Mouse (Mus musculus) CH12.LX (cell line): ENCODE data around the gene Serp2. TPM values are rescaled to one million over a fixed set of nuclear protein-coding genes. Genes with fewer than 3 reads are reported as not detected.

Experiments used
- DNase-seq: peaks from one replicate; pipeline ENCODE4 v3.0.0-alpha.2; 2013; ENCODE audit errors: extremely low read depth
- H3K27ac ChIP-seq: 2 replicates; pipeline ENCODE4 v1.5.1; 2012; ENCODE audit warnings: low read depth, mild to moderate bottlenecking, control low read depth, moderate library complexity; ENCODE audit not compliant: insufficient read depth
- H3K27me3 ChIP-seq: replicated peaks from 2 replicates; pipeline ENCODE3; 2012; ENCODE audit warnings: inconsistent platforms
- H3K36me3 ChIP-seq, 2 experiments: replicated peaks in 1 of 2; 2 replicates each; pipeline versions ENCODE3 to v1.6.1; 2012; ENCODE audit warnings: inconsistent platforms in 1 of 2, low read length in 1 of 2, mild to moderate bottlenecking in 1 of 2, mixed read lengths in 1 of 2, moderate library complexity in 1 of 2; ENCODE audit not compliant: control insufficient read depth in 1 of 2, insufficient read depth in 1 of 2
- H3K4me1 ChIP-seq, 2 experiments: 2 replicates each; pipeline ENCODE4 v1.6.1; 2012; ENCODE audit warnings: inconsistent platforms in 1 of 2, moderate library complexity in 1 of 2; ENCODE audit not compliant: insufficient read depth in 2 of 2, control insufficient read depth in 1 of 2
- H3K4me2 ChIP-seq: 2 replicates; pipeline ENCODE4 v1.6.1; 2012; ENCODE audit warnings: low read depth, mild to moderate bottlenecking, control low read depth; ENCODE audit not compliant: poor library complexity, insufficient read depth, severe bottlenecking
- H3K4me3 ChIP-seq, 3 experiments: fragments of 150-350 bp in 1 of 3; sonication (generic) in 1 of 3; replicated peaks in 1 of 3; 2 replicates each; pipeline versions ENCODE3 to v1.5.1; 2011 to 2012; ENCODE audit warnings: low read depth in 2 of 3, low read length in 2 of 3, mild to moderate bottlenecking in 2 of 3, moderate library complexity in 2 of 3, control low read depth in 1 of 3, improper control_type of control experiment in 1 of 3, inconsistent platforms in 1 of 3, mixed read lengths in 1 of 3; ENCODE audit not compliant: poor library complexity in 1 of 3
- H3K79me2 ChIP-seq: replicated peaks from 2 replicates; pipeline ENCODE4 v1.6.1; 2012; ENCODE audit warnings: mild to moderate bottlenecking, moderate library complexity; ENCODE audit not compliant: control insufficient read depth, poor library complexity, insufficient read depth, severe bottlenecking; ENCODE audit errors: extremely low read depth
- H3K9ac ChIP-seq: 2 replicates; pipeline ENCODE4 v1.6.1; 2012; ENCODE audit warnings: low read depth, mild to moderate bottlenecking, control low read depth, moderate library complexity; ENCODE audit not compliant: insufficient read depth
- H3K9me3 ChIP-seq: replicated peaks from 2 replicates; pipeline ENCODE3; 2012; ENCODE audit warnings: low read length, inconsistent platforms, mixed read lengths
- CHD1 ChIP-seq: IDR thresholded peaks from 2 replicates; pipeline ENCODE4 v1.6.1; 2012; ENCODE audit warnings: low read depth, low read length, improper control_type of control experiment, inconsistent platforms
- CHD2 ChIP-seq: IDR thresholded peaks from 2 replicates; pipeline ENCODE4 v1.6.1; 2011; ENCODE audit warnings: low read length, improper control_type of control experiment
- CTCF ChIP-seq, 2 experiments: IDR thresholded peaks in 1 of 2; conservative IDR thresholded peaks in 1 of 2; 2 replicates each; pipeline ENCODE4 v1.5.1; 2011 to 2012; ENCODE audit warnings: low read depth in 2 of 2, low read length in 2 of 2, improper control_type of control experiment in 1 of 2, inconsistent platforms in 1 of 2, mild to moderate bottlenecking in 1 of 2, moderate library complexity in 1 of 2
- E2F4 ChIP-seq: IDR thresholded peaks from 2 replicates; pipeline ENCODE4 v1.6.1; 2011; ENCODE audit warnings: low read depth, low read length, improper control_type of control experiment; ENCODE audit not compliant: insufficient replicate concordance
- ELF1 ChIP-seq: IDR thresholded peaks from 2 replicates; pipeline ENCODE4 v1.6.1; 2014; ENCODE audit warnings: low read depth, mild to moderate bottlenecking, inconsistent platforms, low read length, improper control_type of control experiment
- EP300 ChIP-seq: IDR thresholded peaks from 2 replicates; pipeline ENCODE4 v1.6.1; 2011; ENCODE audit warnings: low read length, improper control_type of control experiment
- GABPA ChIP-seq: IDR thresholded peaks from 2 replicates; pipeline ENCODE4 v1.6.1; 2012; ENCODE audit warnings: low read depth, low read length, improper control_type of control experiment, inconsistent platforms; ENCODE audit not compliant: insufficient replicate concordance
- IRF4 ChIP-seq: IDR thresholded peaks from 2 replicates; pipeline ENCODE4 v1.6.1; 2014; ENCODE audit warnings: low read depth, mild to moderate bottlenecking, inconsistent platforms, low read length, improper control_type of control experiment
- MAFK ChIP-seq: IDR thresholded peaks from 2 replicates; pipeline ENCODE4 v1.6.1; 2011; ENCODE audit warnings: low read length, improper control_type of control experiment; ENCODE audit not compliant: insufficient replicate concordance
- MAX ChIP-seq: IDR thresholded peaks from 2 replicates; pipeline ENCODE4 v1.6.1; 2011; ENCODE audit warnings: low read length, improper control_type of control experiment
- MYC ChIP-seq: IDR thresholded peaks from 2 replicates; pipeline ENCODE4 v1.6.1; 2011; ENCODE audit warnings: low read depth, mild to moderate bottlenecking, improper control_type of control experiment, low read length
- NELFE ChIP-seq: IDR thresholded peaks from 2 replicates; pipeline ENCODE4 v1.6.1; 2011; ENCODE audit warnings: low read depth, low read length, improper control_type of control experiment
- POLR2A ChIP-seq: IDR thresholded peaks from 2 replicates; pipeline ENCODE4 v1.6.1; 2011; ENCODE audit warnings: low read depth, mild to moderate bottlenecking, improper control_type of control experiment, low read length
- POLR2AphosphoS2 ChIP-seq: IDR thresholded peaks from 2 replicates; pipeline ENCODE4 v1.6.1; 2011; ENCODE audit warnings: low read depth, low read length, improper control_type of control experiment
- SIN3A ChIP-seq: IDR thresholded peaks from 2 replicates; pipeline ENCODE4 v1.6.1; 2012; ENCODE audit warnings: low read length, improper control_type of control experiment, inconsistent platforms
- TBP ChIP-seq: conservative IDR thresholded peaks from 2 replicates; pipeline ENCODE4 v1.6.1; 2011; ENCODE audit warnings: low read depth, low read length, improper control_type of control experiment
- TCF12 ChIP-seq: IDR thresholded peaks from 2 replicates; pipeline ENCODE4 v1.6.1; 2014; ENCODE audit warnings: low read depth, mild to moderate bottlenecking, inconsistent platforms, low read length, improper control_type of control experiment
- UBTF ChIP-seq: IDR thresholded peaks from 2 replicates; pipeline ENCODE4 v1.6.1; 2012; ENCODE audit warnings: low read depth, mild to moderate bottlenecking, inconsistent platforms, low read length, improper control_type of control experiment, moderate library complexity
- USF1 ChIP-seq: IDR thresholded peaks from 2 replicates; pipeline ENCODE4 v1.6.1; 2014; ENCODE audit warnings: low read depth, mild to moderate bottlenecking, inconsistent platforms, low read length, improper control_type of control experiment
- ZC3H11A ChIP-seq: IDR thresholded peaks from 2 replicates; pipeline ENCODE4 v1.6.1; 2012; ENCODE audit warnings: low read depth, mild to moderate bottlenecking, inconsistent platforms, low read length, improper control_type of control experiment
- ZKSCAN1 ChIP-seq: IDR thresholded peaks from 2 replicates; pipeline ENCODE4 v1.6.1; 2012; ENCODE audit warnings: low read depth, inconsistent platforms, low read length, improper control_type of control experiment, borderline replicate concordance
- ZMIZ1 ChIP-seq: IDR thresholded peaks from 2 replicates; pipeline ENCODE4 v1.6.1; 2012; ENCODE audit warnings: low read depth, mild to moderate bottlenecking, inconsistent platforms, low read length, improper control_type of control experiment
- dilution Hi-C: fragments of 300-500 bp; cut with MboI; formaldehyde crosslinking; loops from 2 replicates; pipeline ENCODE4 v1.14.3; 2020; ENCODE audit warnings: low sequenced_read_pairs; ENCODE audit not compliant: extremely low pct_unique_long_range_greater_than_20kb, extremely low pct_ligation_motif_present
- in situ Hi-C: fragments of 300-500 bp; cut with MboI; formaldehyde crosslinking; loops from 3 replicates; pipeline ENCODE4 v1.14.3; 2019; ENCODE audit warnings: low sequenced_read_pairs, low pct_ligation_motif_present, low pct_unique_long_range_greater_than_20kb, mixed read lengths
- polyA plus RNA-seq: library from polyadenylated mRNA; unstranded; fragments of >175 nt; gene quantifications from 2 replicates; pipeline ENCODE4 v1.2.1, GENCODE M21; 2012; ENCODE audit warnings: low read depth; ENCODE audit not compliant: insufficient read length
- total RNA-seq, 2 experiments: library from RNA; depleted of rRNA; stranded (reverse); fragments of 300-350 nt in 1 of 2; fragments of >200 nt in 1 of 2; gene quantifications; 2 replicates each; pipeline ENCODE4 v1.2.3; 2012 to 2014

The Serp2 gene
- total and polyA plus RNA-seq, 3 experiments: not detected

DNA sequence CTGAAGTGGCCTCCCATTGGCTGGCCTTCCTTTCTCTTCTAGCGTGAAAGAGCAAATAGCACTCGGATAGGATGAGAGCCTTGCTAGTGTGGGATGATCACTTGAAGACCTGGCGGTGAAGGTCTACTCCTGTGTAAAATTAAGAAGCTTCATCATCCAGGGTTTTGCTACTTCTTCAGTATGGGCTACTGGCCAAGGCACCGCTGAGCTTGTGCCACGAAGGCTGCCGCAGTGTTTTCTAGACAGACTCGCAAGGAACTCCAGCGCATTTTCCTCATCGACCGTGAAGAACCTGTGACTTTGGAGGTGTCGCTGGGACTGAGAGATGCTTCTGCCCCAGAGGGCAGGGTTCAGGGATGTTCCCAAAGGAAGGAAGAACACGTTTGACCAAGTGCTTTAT is 36.0 kb upstream of the Serp2 start:
- Histone ChIP-seq H3K27me3 (no peaks in the 10 kb centered on the region), H3K4me2 (no peak overlapping the region)

DNA sequence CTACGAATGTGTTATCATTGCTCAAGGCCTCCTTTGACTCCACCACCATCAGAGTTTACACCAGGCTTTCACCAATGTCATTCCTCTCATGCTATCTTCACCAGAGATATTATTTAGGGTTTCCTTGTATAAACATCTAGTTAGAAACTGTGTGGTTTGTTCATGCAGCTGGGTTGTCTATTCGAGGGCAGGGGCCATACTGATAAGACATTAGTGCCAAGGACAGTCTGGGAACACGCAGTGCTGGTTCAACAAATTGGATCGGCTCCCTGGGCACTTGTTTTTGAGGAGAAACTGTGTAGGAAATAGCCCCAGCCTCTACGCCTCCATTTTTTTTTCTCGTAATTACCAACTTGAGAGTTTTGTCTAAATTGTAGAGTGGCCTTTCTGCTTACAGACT is 35.4 kb upstream of the Serp2 start:
- no peak for DNase-seq
- Histone ChIP-seq H3K9me3 (no peaks in the 10 kb centered on the region), H3K9ac (no peak overlapping the region), H3K79me2 (no peaks in the 10 kb centered on the region), H3K4me1 (no peaks in the 10 kb centered on the region), H3K27me3 (no peaks in the 10 kb centered on the region), H3K27ac (no peak overlapping the region), H3K4me3 (no peak overlapping the region), H3K4me2 (no peak overlapping the region), H3K36me3 (no peaks in the 10 kb centered on the region)
- TF ChIP-seq SIN3A (no peak), GABPA (no peak), MAFK (no peak), E2F4 (no peak), ZMIZ1 (no peak), CTCF (conservative IDR thresholded peaks at IDR 0.05 in 1 of 2, IDR thresholded peaks at IDR 0.05 in 1 of 2; ENCODE audit: low read depth in 2 of 2, low read length in 2 of 2) (no peak), MAX (no peak), ELF1 (no peak), EP300 (no peak), POLR2A (no peak), POLR2AphosphoS2 (no peak), TBP (no peak), NELFE (no peak), ZKSCAN1 (no peak), UBTF (no peak)
- in situ Hi-C loops: no loop called here
- dilution Hi-C loops: no loop called here

More for the DNA sequence above, 36.0 kb upstream of the Serp2 start:
- Histone ChIP-seq H3K9ac (no peak overlapping the region), H3K36me3 (no peaks in the 10 kb centered on the region), H3K79me2 (no peaks in the 10 kb centered on the region), H3K27ac (no peak overlapping the region), H3K4me3 (no peak overlapping the region), H3K9me3 (no peaks in the 10 kb centered on the region), H3K4me1 (no peaks in the 10 kb centered on the region)
- dilution Hi-C loops (no loop called here), in situ Hi-C loops (no loop called here)
- TF ChIP-seq GABPA (no peak), ELF1 (no peak), TBP (no peak), USF1 (no peak), TCF12 (no peak), CHD1 (no peak), MYC (no peak), ZC3H11A (no peak), EP300 (no peak), IRF4 (no peak), CHD2 (no peak), POLR2A (no peak)
- DNase-seq: no peak
